Mouse (Mus musculus) lung, adult 2 months (tissue): ENCODE measurements around the gene Pip5kl1.

Experiments
- CTCF ChIP-seq: fragments of 200-500 bp; IDR thresholded peaks from 2 replicates; pipeline ENCODE4 v1.5.1; 2011; ENCODE audit warnings: mild to moderate bottlenecking, low read length, control low read depth; ENCODE audit not compliant: insufficient read depth
- POLR2A ChIP-seq: fragments of 200-500 bp; IDR thresholded peaks from 2 replicates; pipeline ENCODE4 v1.6.1; 2011; ENCODE audit warnings: low read depth, mild to moderate bottlenecking, control low read depth, low read length, borderline replicate concordance; ENCODE audit errors: extremely low read depth

GRCm38 (mm10) chr2:32582830-32583799 is 8.5 kb downstream of the Pip5kl1 start:
- TF ChIP-seq CTCF = peak; percentile 99
- TF ChIP-seq POLR2A = peak; percentile 15; the same call in 1 of the 2 replicates
